Mouse (Mus musculus) MEL (cell line): ENCODE results near the gene Faf1. TPM values are rescaled to one million over a fixed set of nuclear protein-coding genes. Genes with fewer than 3 reads are reported as not detected.

Experiments used
- CHD1 ChIP-seq: IDR thresholded peaks from 2 replicates; pipeline ENCODE4 v1.6.1; 2012; ENCODE audit warnings: low read depth, mild to moderate bottlenecking, inconsistent platforms, low read length, improper control_type of control experiment
- CHD2 ChIP-seq: IDR thresholded peaks from 2 replicates; pipeline ENCODE4 v1.6.1; 2011; ENCODE audit warnings: low read length, improper control_type of control experiment
- CTCF ChIP-seq, 3 experiments: IDR thresholded peaks in 2 of 3; conservative IDR thresholded peaks in 1 of 3; 2 replicates each; pipeline ENCODE4 v1.5.1; 2011 to 2012; ENCODE audit warnings: low read length in 3 of 3, low read depth in 2 of 3, mild to moderate bottlenecking in 2 of 3, improper control_type of control experiment in 1 of 3, inconsistent platforms in 1 of 3, mixed read lengths in 1 of 3, moderate library complexity in 1 of 3; ENCODE audit not compliant: control insufficient read depth in 1 of 3, insufficient read depth in 1 of 3, poor library complexity in 1 of 3, severe bottlenecking in 1 of 3
- E2F4 ChIP-seq: IDR thresholded peaks from 2 replicates; pipeline ENCODE4 v1.6.1; 2011; ENCODE audit warnings: low read depth, low read length, improper control_type of control experiment, borderline replicate concordance
- ELF1 ChIP-seq: IDR thresholded peaks from 2 replicates; pipeline ENCODE4 v1.6.1; 2014; ENCODE audit warnings: low read depth, mild to moderate bottlenecking, inconsistent platforms, low read length, improper control_type of control experiment, moderate library complexity
- JUND ChIP-seq: IDR thresholded peaks from 2 replicates; pipeline ENCODE4 v1.6.1; 2011; ENCODE audit warnings: low read depth, mild to moderate bottlenecking, improper control_type of control experiment, low read length
- MAFK ChIP-seq: IDR thresholded peaks from 2 replicates; pipeline ENCODE4 v1.6.1; 2011; ENCODE audit warnings: low read depth, mild to moderate bottlenecking, low read length, improper control_type of control experiment, borderline replicate concordance
- MXI1 ChIP-seq: IDR thresholded peaks from 2 replicates; pipeline ENCODE4 v1.6.1; 2011; ENCODE audit warnings: mild to moderate bottlenecking, low read depth, low read length, improper control_type of control experiment
- MYB ChIP-seq: IDR thresholded peaks from 2 replicates; pipeline ENCODE4 v1.6.1; 2011; ENCODE audit warnings: mild to moderate bottlenecking, low read depth, low read length, improper control_type of control experiment
- MYC ChIP-seq: IDR thresholded peaks from 2 replicates; pipeline ENCODE4 v1.6.1; 2011; ENCODE audit warnings: low read depth, mild to moderate bottlenecking, low read length, improper control_type of control experiment, moderate library complexity
- NELFE ChIP-seq: IDR thresholded peaks from 2 replicates; pipeline ENCODE4 v1.6.1; 2011; ENCODE audit warnings: low read depth, low read length, improper control_type of control experiment
- NRF1 ChIP-seq: IDR thresholded peaks from 2 replicates; pipeline ENCODE4 v1.6.1; 2014; ENCODE audit warnings: low read depth, mild to moderate bottlenecking, inconsistent platforms, low read length, improper control_type of control experiment, moderate library complexity; ENCODE audit not compliant: poor library complexity, insufficient read depth, severe bottlenecking
- POLR2AphosphoS2 ChIP-seq: IDR thresholded peaks from 2 replicates; pipeline ENCODE4 v1.6.1; 2011; ENCODE audit warnings: low read length, improper control_type of control experiment
- TAL1 ChIP-seq: IDR thresholded peaks from 2 replicates; pipeline ENCODE4 v1.6.1; 2012; ENCODE audit warnings: mild to moderate bottlenecking, inconsistent platforms, low read length, moderate library complexity, mixed read lengths
- TCF12 ChIP-seq: IDR thresholded peaks from 2 replicates; pipeline ENCODE4 v1.6.1; 2014; ENCODE audit warnings: low read depth, mild to moderate bottlenecking, inconsistent platforms, low read length, improper control_type of control experiment, moderate library complexity
- USF1 ChIP-seq: IDR thresholded peaks from 2 replicates; pipeline ENCODE4 v1.6.1; 2014; ENCODE audit warnings: low read depth, mild to moderate bottlenecking, inconsistent platforms, low read length, improper control_type of control experiment, moderate library complexity
- ZC3H11A ChIP-seq: IDR thresholded peaks from 2 replicates; pipeline ENCODE4 v1.6.1; 2012; ENCODE audit warnings: low read depth, mild to moderate bottlenecking, inconsistent platforms, low read length, improper control_type of control experiment
- ZKSCAN1 ChIP-seq: IDR thresholded peaks from 2 replicates; pipeline ENCODE4 v1.6.1; 2012; ENCODE audit warnings: low read depth, mild to moderate bottlenecking, inconsistent platforms, low read length, improper control_type of control experiment, moderate library complexity
- ZNF384 ChIP-seq: IDR thresholded peaks from 2 replicates; pipeline ENCODE4 v1.6.1; 2012; ENCODE audit warnings: low read depth, mild to moderate bottlenecking, inconsistent platforms, low read length, improper control_type of control experiment
- polyA plus RNA-seq, 2 experiments: library from polyadenylated mRNA; stranded (reverse) in 1 of 2; unstranded in 1 of 2; fragments of >175 nt in 1 of 2; fragments of >200 nt in 1 of 2; gene quantifications; 2 replicates each; pipeline versions ENCODE4 v1.2.1 to v1.2.4; 2012; ENCODE audit warnings: low replicate concordance in 2 of 2, low read depth in 1 of 2; ENCODE audit not compliant: insufficient read length in 2 of 2, insufficient read depth in 1 of 2, missing spikeins in 1 of 2
- total RNA-seq: library from RNA; depleted of rRNA; stranded (reverse); fragments of 300-350 nt; gene quantifications from 2 replicates; pipeline ENCODE4 v1.2.3, GENCODE M21; 2012; rRNA removed

Gene Faf1
- total and polyA plus RNA-seq, 3 experiments, result 36.5 to 37.6 TPM; not detected in 1

- TF ChIP-seq MXI1 (no peak; the same call in 1 of the 2 replicates), E2F4 (no peak), CHD2 (no peak), ZNF384 (no peak), NELFE (no peak), ZKSCAN1 (no peak), ELF1 (no peak), TCF12 (peak; percentile 96), POLR2AphosphoS2 (no peak), NRF1 (no peak), USF1 (no peak), CTCF (IDR thresholded peaks at IDR 0.05 in 2 of 3, conservative IDR thresholded peaks at IDR 0.05 in 1 of 3; ENCODE audit: control insufficient read depth in 1 of 3, insufficient read depth in 1 of 3, low read depth in 2 of 3, low read length in 3 of 3, poor library complexity in 1 of 3, severe bottlenecking in 1 of 3) (no peak), ZC3H11A (no peak), JUND (no peak), MAFK (no peak), TAL1 (no peak), MYC (no peak), CHD1 (no peak), MYB (no peak)
Measured at GRCm38 (mm10) chr4:110006044-110006443, 329.7 kb downstream of the Faf1 start (continued).

Other genes starting within 250 kb of the Faf1 start
- gene Rnf11, start 191.9 kb upstream of the Faf1 start, total RNA-seq, result 7.9 and 8.7 TPM in 2 replicates
- gene Rnf11, start 191.9 kb upstream of the Faf1 start, polyA plus RNA-seq, result 1 to 10 TPM in 1 of 2 experiments, not detected in 1; 8.6 TPM
- gene 4930522H14Rik, start 145.3 kb upstream of the Faf1 start, total RNA-seq, result not detected in 2 replicates
- not detected for gene 4930522H14Rik, start 145.3 kb upstream of the Faf1 start, polyA plus RNA-seq
- gene Cdkn2c, start 9.4 kb upstream of the Faf1 start, total RNA-seq, result 18.6 and 21.0 TPM in 2 replicates
- 10 to 100 TPM in 1 of 2 experiments, not detected in 1; 26.8 TPM for gene Cdkn2c, start 9.4 kb upstream of the Faf1 start, polyA plus RNA-seq